Mouse (Mus musculus) cerebellum, adult 2 months (tissue): ENCODE results near the gene Klc1. TPM values are rescaled to one million over a fixed set of nuclear protein-coding genes. Genes with fewer than 3 reads are reported as not detected.

Experiments used
- DNase-seq, 2 experiments: peaks; one replicate each; pipeline ENCODE4 v3.0.0; 2021
- H3K27ac ChIP-seq: fragments of 200-500 bp; 2 replicates; pipeline ENCODE4 v1.5.1; 2012; ENCODE audit warnings: low read length, control low read depth, inconsistent platforms; ENCODE audit not compliant: insufficient read depth
- H3K27me3 ChIP-seq: fragments of 200-500 bp; 2 replicates; pipeline ENCODE4 v1.6.1; 2012; ENCODE audit warnings: inconsistent platforms, mild to moderate bottlenecking, low read length, moderate library complexity; ENCODE audit not compliant: control insufficient read depth, insufficient read depth
- H3K4me1 ChIP-seq: fragments of 200-500 bp; 2 replicates; pipeline ENCODE4 v1.6.1; 2011; ENCODE audit warnings: low read length; ENCODE audit not compliant: control insufficient read depth, insufficient read depth
- H3K4me3 ChIP-seq: fragments of 200-500 bp; replicated peaks from 2 replicates; pipeline ENCODE3; 2011; ENCODE audit warnings: mild to moderate bottlenecking, low read depth, low read length, control low read depth; ENCODE audit not compliant: insufficient read depth
- CTCF ChIP-seq: fragments of 200-500 bp; IDR thresholded peaks from 2 replicates; pipeline ENCODE4 v1.5.1; 2011; ENCODE audit warnings: low read depth, mild to moderate bottlenecking, control low read depth, low read length, moderate library complexity, borderline replicate concordance; ENCODE audit not compliant: insufficient read depth
- POLR2A ChIP-seq: fragments of 200-500 bp; IDR thresholded peaks from 2 replicates; pipeline ENCODE4 v1.6.1; 2011; ENCODE audit warnings: low read length, control low read depth, borderline replicate concordance; ENCODE audit not compliant: insufficient read depth
- WGBS: fragments of 180-500 bp; shearing (Covaris S2); methylation state at CpG from one replicate; pipeline ENCODE4 v1.1.7; 2018; 5-methylcytosine and 5-hydroxymethylcytosine counted together
- polyA plus RNA-seq: library from polyadenylated mRNA; depleted of rRNA; stranded (reverse); fragments of >200 nt; gene quantifications from 2 replicates; pipeline ENCODE4 v1.2.3, GENCODE M21; 2012

The Klc1 gene
- polyA plus RNA-seq, 1 experiment = 874 TPM

GRCm38 (mm10) chr12:111757561-111758325 is 906 bp upstream of the Klc1 start:
- H3K27ac ChIP-seq = peak overlapping the region; percentile 91
- H3K4me3 ChIP-seq = peak overlapping the region; percentile 84
- DNase-seq = peak in 1 of 2 experiments; percentile 58
- 19% methylated on average over 10 of the region's 10 CpGs for WGBS
- peaks cover 24% of the 10 kb centered on the region for H3K4me1 ChIP-seq
- TF ChIP-seq POLR2A (no peak), CTCF (no peak)
- no peaks in the 10 kb centered on the region for H3K27me3 ChIP-seq

GRCm38 (mm10) chr12:111759176-111760061 is 770 bp downstream of the Klc1 start:
- Histone ChIP-seq H3K27me3 (no peaks in the 10 kb centered on the region), H3K27ac (peak overlapping the region; percentile 91), H3K4me3 (peak overlapping the region; percentile 84), H3K4me1 (peaks cover 37% of the 10 kb centered on the region)
- WGBS = under 1% methylated on average over 35 of the region's 35 CpGs
- TF ChIP-seq POLR2A (peak; percentile 25; the same call in 1 of the 2 replicates), CTCF (no peak)
- DNase-seq = peak; percentile 82 to 86

- no peak for DNase-seq
- TF ChIP-seq POLR2A = no peak
- TF ChIP-seq CTCF = no peak
- Histone ChIP-seq H3K27ac (no peak overlapping the region), H3K27me3 (no peaks in the 10 kb centered on the region), H3K4me3 (peak overlapping the region; percentile 84), H3K4me1 (peaks cover 43% of the 10 kb centered on the region)
- WGBS = 42% methylated on average over 7 of the region's 7 CpGs
Measured at GRCm38 (mm10) chr12:111760306-111760908, 1.8 kb downstream of the Klc1 start.

GRCm38 (mm10) chr12:111762620-111763280 is 4.1 kb downstream of the Klc1 start:
- 63% methylated on average over 13 of the region's 13 CpGs for WGBS
- Histone ChIP-seq H3K27me3 (no peaks in the 10 kb centered on the region), H3K27ac (no peak overlapping the region), H3K4me3 (no peak overlapping the region), H3K4me1 (peaks cover 54% of the 10 kb centered on the region)
- DNase-seq = no peak
- TF ChIP-seq POLR2A = no peak
- no peak for TF ChIP-seq CTCF

GRCm38 (mm10) chr12:111766313-111767236 is 7.9 kb downstream of the Klc1 start:
- H3K27me3 ChIP-seq = no peaks in the 10 kb centered on the region
- peaks cover 66% of the 10 kb centered on the region for H3K4me1 ChIP-seq
- peak overlapping the region; percentile 40 for H3K27ac ChIP-seq
- 6% methylated on average over 16 of the region's 16 CpGs for WGBS
- peak; percentile 56 to 74 for DNase-seq
- H3K4me3 ChIP-seq = peak overlapping the region; percentile 39
- TF ChIP-seq POLR2A (peak; percentile 20; the same call in 1 of the 2 replicates), CTCF (no peak)

GRCm38 (mm10) chr12:111768322-111768928 is 9.8 kb downstream of the Klc1 start:
- Histone ChIP-seq H3K27ac (no peak overlapping the region), H3K4me1 (peaks cover 48% of the 10 kb centered on the region), H3K27me3 (no peaks in the 10 kb centered on the region), H3K4me3 (no peak overlapping the region)
- DNase-seq = no peak
- TF ChIP-seq CTCF (no peak), POLR2A (no peak)
- WGBS = 67% methylated on average over 10 of the region's 10 CpGs
